Mouse (Mus musculus) megakaryocyte-erythroid progenitor cell, adult 5-6 weeks (primary cell): ENCODE results near the gene Fnbp4. TPM values are rescaled to one million over a fixed set of nuclear protein-coding genes. Genes with fewer than 3 reads are reported as not detected.
A peak's percentile ranks its signal among the peaks of the same experiment; 100 is the strongest.

Source experiments
- ATAC-seq: replicated peaks from 2 replicates; pipeline ENCODE4 v1.8.0; 2016; ENCODE audit warnings: mild to moderate bottlenecking, inconsistent platforms; ENCODE audit not compliant: severe bottlenecking, poor library complexity, low FRiP score, low TSS enrichment
- total RNA-seq, 2 experiments: library from RNA; stranded (forward) in 1 of 2; stranded (reverse) in 1 of 2; fragments of 200-1000, 215-1000 nt in 1 of 2; fragments of >200 nt in 1 of 2; fragmentation: Nextera tagmentation in 1 of 2; gene quantifications; 2 replicates each; pipeline ENCODE4 v1.2.3; 2014 to 2017

The Fnbp4 gene
- total RNA-seq (2014; fragmentation: Nextera tagmentation) (185 and 203 TPM in 2 replicates), total RNA-seq (2017) (133 and 153 TPM in 2 replicates)

GRCm38 (mm10) chr2:90745053-90745678, at the start of gene Fnbp4:
TSS of gene Fnbp4 (plus strand) at chr2:90745370.
- ATAC-seq, result peak; percentile 98

DNA sequence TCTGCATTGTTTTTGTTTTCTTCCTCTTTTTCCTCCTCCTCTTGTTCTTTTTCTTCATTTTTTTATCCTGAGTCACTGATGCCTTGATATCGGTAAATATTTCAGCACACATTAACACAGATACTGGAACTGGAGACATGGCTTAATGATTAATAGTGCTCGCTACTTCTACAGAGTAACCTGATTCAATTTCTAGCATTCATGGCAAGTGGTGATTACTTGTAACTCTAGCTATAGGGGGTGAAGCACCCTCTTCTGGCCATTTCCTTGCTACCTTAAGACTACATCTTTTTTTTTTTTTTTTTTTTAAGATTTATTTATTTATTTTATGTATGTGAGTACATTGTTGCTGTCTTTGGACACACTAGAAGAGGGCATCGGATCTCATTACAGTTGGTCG, 44.2 kb upstream of the Fnbp4 start:
- no peak for ATAC-seq

DNA sequence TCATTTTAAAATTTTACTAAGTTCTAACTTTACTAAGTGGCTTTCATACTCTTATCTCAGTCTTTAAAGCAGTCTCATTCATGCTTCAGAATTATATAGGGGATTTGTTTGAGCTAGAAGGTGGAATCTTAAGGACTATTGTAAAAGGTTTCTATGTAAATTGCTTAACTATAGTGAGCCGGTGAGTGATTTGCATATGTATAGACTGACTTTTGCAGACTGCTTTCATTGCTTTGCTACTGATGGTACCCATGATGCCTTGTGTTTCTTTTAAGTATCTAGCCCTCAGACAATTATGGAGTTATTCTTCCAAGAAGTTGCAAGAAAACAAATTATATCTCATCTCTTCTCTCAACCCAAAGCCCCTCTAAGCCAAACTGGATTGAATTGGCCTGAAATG, 36.6 kb upstream of the Fnbp4 start:
- no peak for ATAC-seq

DNA sequence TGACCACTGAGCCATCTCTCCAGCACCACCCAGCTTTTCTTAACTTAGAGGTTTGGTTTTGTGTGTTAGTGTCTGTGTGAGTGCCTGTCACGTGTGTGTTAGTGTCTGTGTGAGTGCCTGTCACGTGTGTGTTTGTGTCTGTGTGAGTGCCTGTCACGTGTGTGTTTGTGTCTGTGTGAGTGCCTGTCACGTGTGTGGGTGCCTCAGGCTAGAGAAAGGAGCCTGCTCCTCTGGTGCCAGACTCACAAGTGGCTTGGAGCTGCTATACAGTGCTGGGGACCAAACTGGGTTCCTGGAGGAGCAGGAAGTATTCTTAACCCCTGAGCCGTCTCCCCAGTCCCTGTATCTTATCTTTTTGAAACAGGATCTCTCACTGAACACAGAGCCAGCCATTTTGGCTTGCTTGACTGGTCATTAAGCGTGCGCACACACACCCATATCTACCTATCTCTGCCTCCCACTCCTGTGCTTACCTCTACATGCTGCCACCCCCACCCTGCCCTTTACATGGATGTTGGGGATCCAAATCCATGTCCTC, 29.5 kb upstream of the Fnbp4 start:
- peak; percentile 96 for ATAC-seq

DNA sequence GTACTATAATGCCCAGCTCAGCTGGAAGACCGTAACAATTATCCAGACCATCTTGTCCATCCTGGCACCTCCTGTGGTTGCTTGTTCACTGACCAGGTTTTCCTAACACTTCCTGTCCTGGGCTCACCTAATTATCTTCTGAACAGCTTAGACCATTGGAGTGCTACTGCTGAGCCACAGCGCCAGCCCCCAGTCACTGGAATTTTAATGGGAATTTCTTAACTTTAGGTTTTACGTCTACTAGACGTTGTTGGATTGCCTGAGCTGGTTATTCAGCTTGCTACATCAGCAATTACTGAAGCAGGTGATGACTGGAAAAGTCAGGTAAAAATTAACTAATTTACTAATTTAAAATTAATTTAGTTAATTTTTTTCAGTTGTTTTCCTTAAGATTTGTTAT, 27.8 kb upstream of the Fnbp4 start:
- ATAC-seq, result no peak

- no peak for ATAC-seq
Measured at GRCm38 (mm10) chr2:90717948-90718347, 27.2 kb upstream of the Fnbp4 start.

DNA sequence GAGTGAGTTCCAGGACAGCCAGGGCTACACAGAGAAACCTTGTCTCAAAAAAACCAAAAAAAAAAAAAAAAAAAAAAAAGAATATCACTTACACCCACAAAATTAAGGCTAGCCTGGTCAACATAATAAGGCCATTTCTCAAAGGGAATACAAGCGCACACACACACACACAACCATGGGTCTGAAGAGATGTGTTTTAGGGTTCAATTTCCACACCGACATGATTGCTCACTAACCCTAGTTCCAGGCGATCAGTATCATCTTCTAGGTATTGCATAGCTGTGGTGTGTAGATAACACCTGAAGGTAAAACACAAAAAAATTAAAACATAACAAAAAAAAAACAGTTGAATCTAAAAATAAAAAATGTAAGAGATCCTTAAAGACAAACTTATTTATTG, 18.4 kb upstream of the Fnbp4 start:
- no peak for ATAC-seq

DNA sequence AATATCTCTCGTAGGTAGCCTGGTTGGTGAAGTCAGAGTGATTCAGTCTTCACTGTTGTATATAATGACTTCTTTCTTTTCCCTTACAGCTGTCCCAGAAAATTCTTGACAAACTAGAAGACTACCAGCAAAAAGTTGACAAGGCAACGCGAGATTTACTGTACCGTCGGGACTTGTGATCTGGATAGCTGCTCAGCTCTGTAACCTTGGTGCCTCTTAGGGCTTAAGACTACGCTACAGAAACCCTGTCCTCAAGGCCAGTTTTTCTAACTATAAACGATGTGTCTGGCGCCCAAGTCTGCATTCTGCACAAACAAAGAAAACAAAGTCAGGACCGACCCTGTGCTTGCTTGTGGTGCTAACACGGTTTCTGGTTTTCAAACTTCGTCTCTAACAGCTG, 9.8 kb upstream of the Fnbp4 start:
- no peak for ATAC-seq

DNA sequence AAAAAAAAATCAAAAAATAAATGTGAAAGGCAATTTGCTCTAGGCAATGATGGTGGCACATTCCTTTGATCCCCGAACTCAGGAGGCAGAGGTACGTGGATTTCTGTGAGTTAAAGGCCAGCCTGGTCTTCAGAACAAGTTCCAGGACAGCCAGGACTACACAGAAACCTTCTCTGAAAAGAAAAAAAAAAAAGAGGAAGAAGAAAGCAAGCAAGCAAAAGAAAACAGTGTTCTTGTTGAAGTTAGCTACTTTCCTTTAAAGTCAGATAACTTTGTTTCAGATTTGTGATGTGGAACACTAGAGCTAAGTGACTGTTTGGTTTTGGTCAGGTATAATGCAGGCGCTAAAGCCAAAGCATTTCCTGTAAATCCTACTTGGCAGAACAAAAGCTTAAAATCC, 6.4 kb upstream of the Fnbp4 start:
- ATAC-seq, result no peak

GRCm38 (mm10) chr2:90739327-90739726, 5.8 kb upstream of the Fnbp4 start:
- no peak for ATAC-seq

GRCm38 (mm10) chr2:90739921-90740320, 5.2 kb upstream of the Fnbp4 start:
- ATAC-seq, result no peak

GRCm38 (mm10) chr2:90744285-90745052, 701 bp upstream of the Fnbp4 start:
- ATAC-seq, result no peak

- peak; percentile 17; the same call in 1 of the 2 replicates for ATAC-seq
Measured at GRCm38 (mm10) chr2:90745740-90746537, 769 bp downstream of the Fnbp4 start.

DNA sequence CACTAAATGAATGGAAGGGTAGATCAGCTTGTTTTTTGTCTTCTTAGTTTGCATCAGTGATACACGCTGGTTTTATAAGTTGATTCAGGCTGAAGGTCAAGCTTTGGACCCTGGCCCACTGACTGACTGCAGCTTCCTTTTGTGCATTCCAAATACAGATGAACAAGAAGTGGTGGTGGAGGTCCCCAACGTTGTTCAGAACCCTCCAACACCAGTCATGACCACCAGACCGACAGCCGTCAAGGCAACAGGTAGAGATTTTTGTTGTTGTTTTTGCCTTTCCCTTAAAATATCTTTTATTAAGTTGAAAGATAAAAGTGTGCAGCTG, 1.3 kb downstream of the Fnbp4 start:
- ATAC-seq, result no peak

DNA sequence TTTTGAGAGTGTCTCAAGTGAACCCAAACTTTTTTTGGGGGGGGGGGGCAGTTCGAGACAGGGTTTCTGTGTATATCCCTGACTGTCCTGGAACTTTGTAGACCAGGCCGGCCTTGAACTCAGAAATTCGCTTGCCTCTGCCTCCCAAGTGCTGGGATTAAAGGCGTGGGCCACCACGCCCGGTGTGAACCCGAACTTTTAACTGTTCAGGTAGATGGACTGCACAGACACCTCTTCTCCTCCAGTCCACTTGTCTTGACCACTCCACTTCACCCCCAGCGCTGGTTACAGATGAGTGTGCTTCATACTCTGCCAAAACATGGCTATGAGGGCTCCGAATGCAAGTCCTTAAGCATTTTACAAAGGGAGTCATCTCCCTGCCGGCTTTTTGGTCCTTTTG, 2.0 kb downstream of the Fnbp4 start:
- no peak for ATAC-seq

- ATAC-seq, result no peak
Measured at GRCm38 (mm10) chr2:90749676-90750459, 4.7 kb downstream of the Fnbp4 start.

DNA sequence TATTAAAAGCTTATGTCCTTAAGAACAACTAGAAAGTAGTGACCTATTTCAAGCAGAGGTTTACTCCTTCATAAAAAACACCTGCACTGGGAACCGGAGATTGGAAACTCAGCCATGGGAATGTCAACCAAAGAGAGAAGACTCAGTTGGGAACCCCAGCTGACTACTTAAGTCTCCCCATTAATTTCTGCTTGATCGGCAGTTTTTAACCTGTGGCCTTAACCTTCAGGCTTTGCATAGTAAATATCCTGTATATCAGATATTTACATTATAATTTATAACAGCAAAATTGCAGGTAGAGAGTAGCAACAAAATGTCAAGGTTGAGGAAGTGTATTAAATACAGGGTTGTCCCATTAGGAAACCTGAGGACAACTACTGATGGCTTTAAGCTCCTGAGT, 8.4 kb downstream of the Fnbp4 start:
- no peak for ATAC-seq

DNA sequence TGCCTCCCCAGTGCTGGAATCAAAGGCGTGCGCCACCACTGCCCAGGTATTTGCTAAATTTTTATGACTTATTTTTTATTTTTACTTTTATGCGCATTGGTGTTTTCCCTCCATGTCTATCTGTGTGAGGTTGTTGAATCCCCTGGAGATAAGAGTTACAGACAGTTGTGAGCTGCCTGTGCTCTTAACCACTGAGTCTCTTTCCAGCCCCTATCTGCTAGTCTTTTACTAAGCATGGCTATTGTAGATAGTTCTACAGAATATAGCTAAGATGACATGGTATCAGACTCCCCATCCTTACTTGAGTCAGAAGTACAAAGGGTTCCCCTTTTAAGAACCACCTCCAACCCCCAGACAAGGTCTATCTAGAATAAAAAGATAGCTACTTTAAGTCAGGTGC, 9.0 kb downstream of the Fnbp4 start:
- ATAC-seq, result peak; percentile 85

DNA sequence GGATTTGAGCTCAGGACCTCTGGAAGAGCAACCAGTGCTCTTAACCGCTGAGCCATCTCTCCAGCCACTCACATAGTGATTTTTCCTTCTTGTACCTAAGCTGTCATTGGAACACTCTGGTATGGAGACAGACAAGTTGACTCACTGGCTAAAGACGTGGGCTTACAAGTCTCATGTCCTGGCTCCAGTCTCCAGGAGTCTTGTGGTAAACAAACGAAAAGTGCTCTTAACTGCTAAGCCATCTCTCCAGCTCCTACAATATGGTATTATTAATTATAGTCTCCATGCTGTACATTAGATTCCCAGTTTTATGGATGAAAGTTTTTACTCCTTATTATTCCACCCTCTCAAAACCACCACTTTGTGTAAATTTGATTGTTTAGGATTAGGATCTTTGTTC, 20.0 kb downstream of the Fnbp4 start:
- ATAC-seq, result no peak

- ATAC-seq, result no peak
Measured at GRCm38 (mm10) chr2:90781323-90781722, 36.2 kb downstream of the Fnbp4 start.
